Mouse (Mus musculus): ENCODE results near the gene Cxcl10.
"Not testable (repeated sequence)": the region's sequence is repeated elsewhere in the genome, so short reads cannot be mapped to it uniquely, and the experiment has no call there.

Gene Cxcl10

DNA sequence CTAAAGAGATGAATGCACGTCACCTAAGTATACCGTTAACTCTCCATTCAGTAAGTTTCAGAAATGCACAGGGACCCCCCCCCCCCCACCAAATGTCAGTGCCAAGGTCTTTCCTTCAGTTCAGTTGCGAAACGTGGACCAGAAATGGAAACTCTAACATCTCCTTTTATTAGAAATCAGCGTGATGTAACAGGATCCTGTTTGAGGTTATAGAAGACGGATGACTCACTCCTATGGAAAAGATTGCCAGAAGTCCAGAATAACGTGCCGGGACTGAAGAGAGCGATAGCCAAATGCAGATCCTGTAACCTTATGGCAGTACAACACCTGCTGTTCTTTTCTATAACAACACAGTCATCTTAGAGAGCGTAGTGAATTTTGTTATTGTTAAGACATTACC, 19.7 kb upstream of the Cxcl10 start:
- peak; percentile 74 for DNase-seq

DNA sequence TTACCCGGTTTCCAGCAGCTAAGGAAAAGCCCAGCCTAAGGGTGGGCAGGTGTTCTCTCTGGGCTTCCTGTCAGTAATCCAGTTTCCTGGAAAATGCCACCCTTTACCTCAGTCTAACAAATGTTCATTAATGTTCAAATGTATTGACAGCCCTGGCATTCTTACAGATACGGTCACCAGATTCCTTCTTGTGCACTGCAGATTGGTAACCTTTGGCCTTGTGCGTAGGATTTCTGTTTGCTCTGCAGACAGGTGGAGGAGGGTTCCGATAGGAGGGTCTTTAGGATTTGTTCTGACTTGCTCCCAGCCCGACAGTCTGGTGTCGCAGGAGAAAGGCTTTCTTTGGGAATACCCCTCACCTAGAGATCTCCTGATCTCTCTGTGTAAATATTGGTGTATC, 17.9 kb upstream of the Cxcl10 start:
- DNase-seq = no peak

DNA sequence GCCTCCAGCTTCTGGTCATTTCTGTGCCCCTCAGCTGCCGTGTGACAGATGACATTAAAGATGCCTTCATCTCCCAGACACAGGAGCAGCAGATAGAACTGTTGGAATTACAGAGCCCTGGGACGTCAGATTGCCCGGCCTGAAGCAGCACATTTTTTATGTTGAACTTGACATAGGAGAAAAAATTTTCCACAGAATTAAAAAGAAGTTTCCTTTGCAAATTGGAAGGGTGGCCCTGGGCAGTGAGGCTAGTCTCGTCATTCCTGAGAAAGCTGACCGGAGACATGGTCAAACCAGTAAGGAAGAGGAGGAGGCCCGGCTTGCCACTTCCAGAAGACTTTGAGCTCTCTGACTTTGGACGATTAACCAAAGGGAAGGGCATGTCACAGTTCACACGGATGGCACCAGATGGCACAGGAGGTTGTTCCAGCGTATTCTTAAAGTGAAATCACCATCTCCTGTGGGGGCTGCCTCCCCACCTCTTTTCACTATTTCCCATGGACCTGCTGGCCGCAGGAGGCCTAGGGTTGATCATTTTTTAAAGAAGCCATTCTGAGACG, 16.5 kb upstream of the Cxcl10 start:
- peak; percentile 61 for DNase-seq

DNA sequence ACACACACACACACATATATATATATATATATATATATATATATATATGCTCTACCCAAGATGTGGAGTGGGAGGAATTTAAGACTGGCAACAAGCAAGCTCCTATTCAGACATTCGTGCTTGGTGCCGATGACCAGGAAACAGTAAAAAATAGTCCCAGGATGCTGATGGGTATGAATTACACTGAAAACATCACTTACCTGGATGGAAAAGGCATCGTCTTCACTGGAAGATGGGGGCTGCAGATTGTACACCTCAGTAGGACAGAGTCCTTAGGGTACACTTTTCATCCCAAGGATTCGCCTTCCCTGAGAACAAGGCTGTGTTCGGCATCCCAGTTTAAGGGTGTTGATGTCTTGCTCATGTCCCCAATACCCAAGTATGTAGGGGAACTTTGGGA, 15.3 kb upstream of the Cxcl10 start:
- no peak for DNase-seq

DNA sequence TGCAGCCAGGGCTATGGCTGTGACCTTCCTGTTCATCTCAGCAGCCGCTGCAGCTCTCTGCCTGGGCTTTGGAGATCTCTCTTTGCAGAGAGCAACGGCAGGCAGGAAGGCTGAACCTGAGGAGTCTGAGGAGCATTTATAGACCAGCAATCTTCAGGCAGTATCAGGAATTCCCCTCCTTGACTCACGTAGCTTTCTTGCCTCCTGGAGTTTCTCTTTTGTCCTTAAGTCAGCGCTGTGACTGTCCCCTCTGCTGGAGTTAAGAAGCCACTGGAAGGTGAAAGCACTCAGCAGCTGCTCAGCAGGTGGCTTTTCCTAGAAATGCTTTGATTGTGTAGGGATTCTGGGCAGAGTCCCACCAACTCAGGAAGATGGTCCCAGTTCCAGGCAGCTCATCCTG, 14.5 kb upstream of the Cxcl10 start:
- DNase-seq = no peak

DNA sequence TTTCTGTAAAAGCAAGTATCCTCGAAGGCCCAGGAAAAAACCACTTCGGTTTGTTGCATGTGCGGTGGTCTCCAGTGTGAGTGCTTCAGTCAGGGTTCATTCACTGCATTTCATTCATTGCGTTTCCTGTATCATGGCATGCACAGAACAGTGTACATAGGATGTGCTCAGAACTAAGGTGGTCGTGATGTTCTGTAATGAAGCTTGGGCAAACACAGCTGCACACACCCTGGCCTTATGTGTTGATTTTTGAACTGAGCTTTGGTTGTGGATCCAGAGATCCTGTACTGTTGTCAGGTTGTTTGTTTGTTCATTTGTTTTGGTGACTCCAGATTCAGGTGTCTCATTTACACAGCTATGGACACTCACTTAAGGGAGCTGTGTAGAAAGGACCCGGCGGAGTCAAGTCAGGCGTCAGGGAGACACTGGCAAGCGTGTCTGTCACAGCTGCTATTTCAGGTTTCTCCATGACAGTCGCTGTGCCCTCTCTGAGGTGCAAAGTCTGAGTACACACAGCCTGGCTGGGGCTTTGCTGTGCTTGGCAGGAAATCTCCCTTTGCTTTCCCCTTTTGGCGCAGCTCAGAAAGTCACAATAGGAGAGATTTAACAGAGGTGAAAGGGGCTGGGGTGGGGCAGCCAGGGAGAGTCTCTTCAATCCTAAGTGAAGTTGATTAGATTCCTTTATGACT, 10.2 kb upstream of the Cxcl10 start:
- no peak for DNase-seq

DNA sequence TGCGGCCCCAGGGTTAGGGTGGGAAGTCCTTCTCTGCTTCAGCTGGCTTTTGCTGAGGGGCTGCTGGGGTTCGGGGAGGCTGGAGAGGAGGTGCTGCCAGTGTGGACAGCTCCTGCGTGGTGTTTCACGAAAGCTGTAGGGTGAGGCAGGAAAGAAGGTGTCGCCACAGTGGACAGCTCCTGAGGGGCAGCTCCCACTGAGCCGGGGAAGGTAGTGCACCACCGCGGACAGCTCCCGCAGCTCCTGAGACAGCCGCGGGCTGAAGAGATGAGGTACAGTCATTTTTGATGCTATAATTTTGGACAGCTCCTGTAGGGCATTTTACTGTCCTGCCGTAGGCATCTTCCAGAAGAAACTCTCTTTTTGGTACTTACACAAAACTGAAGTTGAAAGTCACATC, 9.3 kb upstream of the Cxcl10 start:
- no peak for DNase-seq

DNA sequence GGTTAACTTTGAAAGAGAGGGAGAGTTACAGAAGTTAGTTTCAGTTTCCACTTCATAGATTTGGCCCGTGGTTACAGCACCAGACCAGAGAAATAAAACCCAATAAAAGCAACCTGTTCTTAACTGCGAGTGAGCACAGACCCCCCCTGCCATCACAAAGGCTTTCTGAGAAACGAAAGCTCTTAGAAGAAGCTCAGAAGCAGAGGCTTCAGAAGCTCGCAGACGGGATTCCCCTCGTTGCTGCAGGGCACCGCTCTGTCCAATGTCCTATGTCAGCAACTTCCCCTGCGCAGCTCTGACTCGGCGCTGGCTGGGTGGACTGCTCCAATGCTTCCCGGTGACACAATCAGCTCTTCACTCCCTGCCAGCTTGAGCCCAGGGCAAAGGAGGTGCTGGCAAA, 4.8 kb upstream of the Cxcl10 start:
- no peak for DNase-seq

DNA sequence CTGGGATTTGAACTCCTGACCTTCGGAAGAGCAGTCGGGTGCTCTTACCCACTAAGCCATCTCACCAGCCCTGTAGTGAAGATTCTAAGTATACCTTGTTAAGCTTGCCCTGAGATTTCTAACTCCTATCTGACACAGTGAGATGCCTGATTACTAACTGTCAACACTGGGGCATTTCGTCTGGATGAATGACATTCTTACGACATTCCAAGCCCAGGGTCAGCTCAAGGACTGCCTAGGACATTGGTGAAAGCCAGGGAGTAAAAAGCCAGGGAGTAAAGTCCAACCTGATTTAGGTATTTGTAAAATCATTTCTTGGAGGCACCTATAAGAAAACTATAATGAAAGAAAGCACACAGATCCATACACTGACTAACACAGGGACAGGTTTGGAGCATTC, 4.0 kb upstream of the Cxcl10 start:
- DNase-seq = not testable (repeated sequence)

DNA sequence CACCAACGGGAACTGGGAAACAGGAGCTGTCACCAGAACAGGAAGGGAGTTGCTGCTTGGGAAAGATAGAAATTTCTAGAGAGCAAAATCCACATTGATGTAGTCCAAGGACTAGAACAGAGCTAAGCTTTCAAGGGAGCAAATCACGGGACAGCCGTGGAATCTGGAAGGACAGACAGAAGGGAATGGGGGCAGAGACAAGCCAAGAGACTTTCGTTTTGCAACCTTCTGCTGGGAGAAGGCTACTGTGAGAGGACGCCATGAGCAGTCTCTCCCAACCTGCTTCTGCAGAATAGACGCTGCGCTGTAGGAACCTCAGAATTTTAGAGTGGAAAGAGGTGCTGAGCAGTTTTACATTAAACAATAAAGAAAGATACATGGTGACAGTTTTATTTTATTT, 1.0 kb upstream of the Cxcl10 start:
- DNase-seq = no peak

DNA sequence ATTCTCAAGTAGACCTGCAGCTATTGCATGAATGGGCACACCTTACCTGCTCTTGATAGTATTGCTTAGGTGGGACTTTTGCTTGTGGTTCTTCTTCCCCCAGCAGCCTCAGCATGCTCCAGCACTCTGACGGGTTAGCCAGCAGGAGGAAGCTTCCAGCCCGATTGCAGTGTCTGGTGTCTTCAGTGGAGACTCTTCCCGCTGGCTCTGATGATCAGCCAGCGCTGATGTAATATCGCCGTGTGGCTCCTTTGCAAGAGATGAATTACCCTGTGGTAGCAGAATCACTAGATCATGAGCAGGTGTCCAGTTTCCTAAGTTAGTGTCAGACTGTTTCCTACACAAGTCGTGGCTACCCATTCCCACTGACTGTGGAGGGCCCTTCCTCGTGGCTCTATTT, 3.7 kb downstream of the Cxcl10 start:
- no peak for DNase-seq

DNA sequence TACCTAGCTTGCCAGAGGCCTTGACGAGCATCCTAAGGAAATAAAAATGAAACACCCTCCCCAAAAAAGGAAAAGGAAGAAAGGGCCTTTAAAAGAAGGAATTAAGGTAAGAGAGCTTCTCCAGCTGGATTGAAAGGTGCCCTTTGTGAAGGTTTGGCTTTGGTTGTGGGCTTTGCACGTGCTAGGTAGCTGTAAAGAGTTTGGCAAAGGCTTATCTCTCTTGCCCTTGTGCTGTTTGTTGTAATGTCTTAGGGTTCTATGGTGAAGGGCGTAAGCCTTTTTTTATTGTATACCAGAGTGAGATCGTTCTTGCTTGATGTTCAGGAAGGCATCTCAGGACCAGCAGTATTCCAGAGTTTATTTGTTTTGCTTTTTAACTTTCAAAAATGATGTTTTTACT, 8.1 kb downstream of the Cxcl10 start:
- DNase-seq = no peak

DNA sequence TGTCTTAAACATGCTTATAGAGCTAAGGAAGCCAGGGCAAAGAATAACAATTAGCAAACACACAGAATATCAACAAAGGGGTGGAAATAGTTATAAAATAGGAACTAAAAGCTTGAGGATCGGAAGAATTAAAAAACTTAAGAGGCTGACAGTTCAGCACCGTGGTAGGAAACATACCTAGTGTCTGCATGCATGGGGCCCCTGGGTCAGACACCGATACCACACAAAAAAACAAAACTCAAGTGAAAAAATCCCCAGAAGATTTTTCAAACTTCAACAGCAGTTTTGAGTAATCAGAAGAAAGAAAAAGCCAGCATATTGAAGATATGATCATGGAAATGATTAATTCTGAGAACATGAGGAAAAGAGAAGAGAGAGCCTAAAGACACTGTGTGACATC, 11.9 kb downstream of the Cxcl10 start:
- no peak for DNase-seq

DNA sequence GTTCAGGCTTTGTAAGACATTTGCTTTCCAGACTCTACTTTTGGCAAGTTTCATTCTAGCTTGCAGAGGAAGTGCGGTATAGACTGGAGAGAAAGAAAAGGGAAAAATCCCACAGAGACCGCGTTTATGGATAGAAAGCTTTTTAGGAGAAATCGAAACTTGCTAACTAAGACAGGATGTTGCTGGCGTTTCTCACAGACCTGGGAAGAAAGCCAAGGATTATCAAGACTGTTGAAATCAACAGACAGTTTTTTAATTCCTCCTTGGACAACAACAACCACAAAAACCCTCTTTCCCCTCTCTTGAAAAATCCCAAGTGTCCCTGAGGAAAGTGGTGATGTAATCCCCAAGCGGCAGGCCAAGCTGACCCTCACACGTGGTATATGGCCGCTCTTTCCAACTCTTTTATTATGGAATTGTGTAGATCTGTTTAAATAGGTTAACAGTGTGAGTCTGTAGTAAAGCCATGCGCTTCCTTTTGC, 16.3 kb downstream of the Cxcl10 start:
- DNase-seq = no peak

DNA sequence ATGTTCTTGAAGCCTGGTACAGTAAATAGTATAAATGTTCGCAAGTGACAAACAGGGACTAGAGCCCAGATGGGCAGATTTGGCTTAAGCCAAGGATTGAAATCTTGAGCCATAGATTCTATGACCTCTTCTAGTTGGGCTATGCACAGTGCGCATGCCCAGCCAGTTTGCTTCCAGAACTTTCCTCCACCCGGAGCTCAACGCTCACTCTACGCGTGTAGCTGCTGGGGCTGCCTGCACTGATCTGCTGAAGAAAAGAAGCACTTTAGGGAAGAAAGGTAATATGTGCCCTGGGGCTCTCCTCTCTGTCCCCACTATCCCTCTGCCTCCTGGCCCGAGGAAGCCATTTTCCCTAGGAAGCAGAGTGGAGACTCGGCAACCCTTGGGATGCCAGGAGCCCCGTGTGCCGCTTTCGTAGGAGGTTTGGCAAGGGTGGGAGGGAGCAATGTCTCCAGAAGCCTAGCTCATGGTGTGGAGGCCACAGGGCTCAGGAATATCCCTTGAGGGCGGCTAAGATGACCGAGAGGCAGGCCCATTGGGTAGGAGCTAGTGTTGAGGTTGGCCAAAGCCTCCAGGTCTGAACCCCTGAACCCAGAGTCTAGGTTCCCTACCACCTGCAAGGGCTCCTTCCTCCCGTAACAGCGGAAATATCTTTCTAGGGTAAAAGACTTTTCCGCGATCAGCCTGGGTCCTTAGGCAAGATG, 16.9 kb downstream of the Cxcl10 start, which contains the start of gene Art3:
Gene Art3, plus strand, starts transcription at position 193 of the 704 bp plus-strand sequence.
- DNase-seq = no peak

DNA sequence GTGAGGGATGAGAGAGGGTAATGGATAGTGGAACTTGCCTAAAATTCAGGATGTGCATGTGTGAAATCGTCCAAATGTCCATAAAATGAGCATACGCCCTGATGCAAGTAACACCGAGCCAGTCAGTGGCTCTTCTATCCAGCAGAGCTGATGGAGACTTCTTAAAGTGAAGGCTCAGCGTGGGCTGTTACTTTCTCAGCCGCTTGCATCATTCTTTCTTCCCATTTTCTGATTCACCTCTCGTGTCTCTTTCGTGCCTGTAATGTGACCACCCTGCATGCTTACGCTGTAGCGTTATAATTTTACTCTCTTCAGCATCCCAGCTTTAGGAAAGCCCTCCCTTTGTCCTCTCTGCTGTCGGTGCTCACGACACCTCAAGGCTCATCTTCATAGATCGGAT, 17.6 kb downstream of the Cxcl10 start:
- no peak for DNase-seq

DNA sequence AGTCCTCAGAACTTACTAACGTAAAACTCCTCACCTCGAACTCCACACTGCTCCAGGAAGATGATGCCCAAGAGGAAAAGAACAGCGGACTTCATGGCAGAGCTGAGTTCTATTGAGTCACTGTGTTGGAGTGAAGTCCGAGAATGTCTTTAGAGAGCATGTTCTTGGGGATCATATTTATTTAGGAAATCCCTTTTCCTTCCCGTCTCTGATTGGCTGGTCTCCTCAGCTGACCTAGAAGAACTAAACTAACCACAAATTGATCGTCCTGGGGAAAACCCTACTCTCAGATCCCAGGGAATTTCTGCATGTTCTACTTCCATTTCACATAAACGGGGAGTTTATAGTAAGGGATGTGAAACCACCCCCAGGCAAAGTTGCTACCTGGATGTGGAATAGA, 20.8 kb downstream of the Cxcl10 start, which contains the start of gene Cxcl9:
Gene Cxcl9, minus strand, starts transcription at position 151 of the 400 bp plus-strand sequence.
- no peak for DNase-seq

DNA sequence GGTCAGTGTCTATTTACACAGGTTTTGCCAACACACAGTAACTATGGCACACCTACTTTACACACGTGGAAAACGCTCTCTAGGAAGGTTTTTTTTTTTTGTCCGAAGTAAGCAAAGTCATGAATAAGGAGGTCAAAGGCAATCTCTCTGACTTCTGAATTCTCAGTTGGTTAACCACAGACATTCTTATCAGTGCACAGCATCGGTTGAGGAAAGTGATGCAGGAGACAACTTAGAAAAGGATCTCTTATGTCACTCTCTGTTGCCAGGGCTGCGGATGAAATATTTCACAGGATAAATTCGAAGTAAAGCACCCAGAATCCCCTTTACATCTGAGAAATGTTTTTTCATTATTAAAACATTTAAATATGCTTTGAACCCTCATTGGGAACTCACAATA, 21.3 kb downstream of the Cxcl10 start:
- DNase-seq = no peak

DNA sequence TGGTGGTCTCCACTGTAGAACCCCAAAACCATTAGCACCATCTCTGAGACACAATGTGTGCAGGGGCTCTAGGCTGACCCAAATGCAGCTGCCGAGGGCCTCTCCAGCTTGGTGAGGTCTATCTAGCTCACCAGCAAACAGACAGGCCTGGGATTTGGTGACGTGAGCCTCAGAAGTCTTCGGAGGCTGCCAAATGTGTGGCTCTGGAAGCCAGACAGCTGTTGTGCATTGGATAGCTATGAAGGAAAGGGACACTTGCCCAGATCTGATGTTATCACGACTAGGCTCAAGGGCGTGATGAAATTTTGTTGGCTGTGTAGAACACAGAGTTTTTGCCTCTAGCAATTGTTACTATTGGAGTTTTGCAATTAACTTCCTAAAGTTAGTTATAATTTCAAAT, 25.4 kb downstream of the Cxcl10 start:
- no peak for DNase-seq

DNA sequence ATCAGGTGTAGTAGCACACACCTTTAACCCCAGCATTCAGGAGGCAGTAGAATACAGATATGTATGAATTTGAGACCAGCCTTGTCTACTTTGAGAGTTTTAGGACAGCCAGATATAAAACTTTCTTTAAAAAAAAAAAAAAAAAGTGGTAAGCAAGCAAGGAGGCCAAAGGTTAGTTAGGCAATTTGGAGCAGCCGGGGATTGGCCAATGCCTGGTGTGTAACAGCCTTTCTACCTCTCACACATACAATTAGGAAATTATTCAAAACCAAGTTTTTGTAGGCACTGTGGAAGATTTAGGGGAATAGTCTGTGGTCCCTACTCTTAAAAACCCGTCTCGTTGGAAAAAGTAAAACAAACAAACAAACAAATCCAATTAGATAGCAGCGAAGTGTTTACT, 26.1 kb downstream of the Cxcl10 start:
- no peak for DNase-seq

DNA sequence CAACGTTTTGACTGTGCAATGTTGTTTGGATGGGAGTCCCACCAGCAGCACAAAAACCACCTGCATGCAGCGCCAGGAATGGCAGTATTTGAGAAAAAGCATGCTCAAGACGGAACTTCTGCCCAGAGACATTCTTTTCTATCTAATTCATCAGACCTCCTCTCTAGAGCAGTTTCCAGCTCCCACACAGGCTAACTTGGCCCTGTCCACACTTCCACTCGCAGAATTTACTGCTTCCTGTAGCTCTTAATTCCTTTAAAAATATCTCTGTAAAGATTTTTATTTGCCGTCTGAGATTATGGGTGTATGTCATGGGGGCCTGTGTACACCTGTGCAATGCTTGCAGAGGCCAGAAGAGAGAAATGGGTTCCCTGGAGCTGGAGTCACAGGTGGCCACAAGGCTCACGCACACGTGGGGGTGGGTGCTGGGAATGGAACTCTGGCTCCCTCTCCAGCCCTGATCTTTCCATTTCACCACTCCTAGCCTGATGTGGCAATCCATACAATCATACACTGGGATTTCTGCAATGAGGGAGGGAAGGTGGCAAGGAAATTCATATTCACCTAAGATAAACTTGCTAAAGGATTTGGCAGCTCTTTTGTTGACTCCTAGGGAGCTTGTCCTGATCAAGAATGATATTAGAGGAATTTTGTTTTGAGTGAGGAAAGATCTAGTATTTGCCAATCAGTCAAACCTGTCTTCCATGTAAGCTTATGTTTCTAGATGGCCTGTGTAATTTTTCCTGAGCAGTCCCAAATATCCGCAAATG, 26.9 kb downstream of the Cxcl10 start:
- DNase-seq = no peak

DNA sequence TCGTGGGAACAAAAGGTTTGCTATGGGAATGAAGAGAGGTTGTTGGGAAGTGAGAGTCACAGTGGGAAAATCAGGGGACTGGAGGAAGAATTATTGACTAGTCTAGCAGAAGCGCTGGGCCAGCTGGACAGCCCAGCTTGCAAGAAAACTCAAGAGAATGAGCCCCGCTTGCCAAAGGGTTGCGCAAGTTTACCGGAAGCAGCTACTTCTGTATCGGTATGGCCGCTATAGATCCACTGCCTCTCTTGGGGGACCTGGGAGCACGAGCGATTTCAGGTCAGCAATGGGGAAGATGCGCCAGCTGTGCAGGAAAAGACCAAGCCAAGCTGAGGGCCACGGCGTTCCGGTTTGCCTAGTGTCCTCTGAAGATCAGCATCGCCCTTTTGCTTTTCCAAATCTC, 30.1 kb downstream of the Cxcl10 start:
- DNase-seq = no peak

DNA sequence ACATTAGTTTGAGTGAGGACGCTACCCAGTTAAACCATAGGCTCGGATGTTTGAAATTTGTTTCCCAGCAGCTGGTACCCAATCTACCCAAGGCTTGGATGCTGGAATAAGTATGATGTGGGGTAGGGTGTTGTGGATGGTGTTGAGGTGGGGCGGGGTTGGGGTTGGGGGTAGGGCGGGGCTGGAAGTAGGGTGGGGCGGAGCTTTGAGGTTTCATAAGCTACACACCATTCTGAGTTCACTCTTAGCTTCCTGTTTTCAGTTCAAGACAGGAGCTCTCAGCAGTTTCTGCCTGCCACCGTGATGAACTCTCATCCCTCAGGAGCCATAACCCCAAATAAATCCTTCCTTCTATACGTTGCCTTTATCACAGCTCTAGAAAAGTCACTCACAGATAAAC, 30.6 kb downstream of the Cxcl10 start:
- no peak for DNase-seq

DNA sequence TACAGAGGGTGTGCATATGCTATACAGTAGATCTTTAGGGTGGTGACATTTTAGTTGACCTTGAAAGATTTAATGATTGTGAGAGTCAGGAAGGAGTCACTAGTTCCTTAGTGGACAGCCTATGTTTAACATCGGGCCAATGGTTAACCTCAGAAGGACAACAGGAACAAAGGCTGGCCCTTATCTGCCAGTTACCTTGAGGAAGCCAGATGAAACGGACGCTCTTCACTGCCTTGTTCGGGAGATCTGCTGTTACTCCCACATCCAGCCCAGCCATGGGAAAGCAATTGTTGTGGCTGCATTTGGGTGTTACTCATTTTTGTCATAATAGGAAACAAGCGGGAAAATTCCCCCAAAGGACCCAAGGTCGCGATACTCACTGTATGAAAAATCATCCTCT, 34.9 kb downstream of the Cxcl10 start:
- no peak for DNase-seq
